Mouse (Mus musculus) midbrain, embryonic 11.5 days (tissue): ENCODE data around the gene Asb18. TPM values are rescaled to one million over a fixed set of nuclear protein-coding genes. Genes with fewer than 3 reads are reported as not detected.

ENCODE experiments used
- ATAC-seq: fragments of 200-750 bp; cut with Nextera tagmentation; 2 replicates; pipeline ENCODE4 v1.8.0; 2017; ENCODE audit warnings: moderate TSS enrichment, moderate library complexity; ENCODE audit not compliant: low FRiP score
- DNase-seq: peaks from one replicate; pipeline ENCODE4 v3.0.0; 2015; ENCODE audit warnings: low spot score; ENCODE audit errors: missing footprints
- H3K27ac ChIP-seq: fragments of 300-500 bp; sonication (generic); 2 replicates; pipeline ENCODE4 v1.5.1; 2014; ENCODE audit warnings: low read depth, low read length
- H3K27me3 ChIP-seq: fragments of 300-500 bp; sonication (generic); 2 replicates; pipeline ENCODE4 v1.6.1; 2014; ENCODE audit warnings: mild to moderate bottlenecking, low read length, moderate library complexity, mixed read lengths; ENCODE audit not compliant: control insufficient read depth, insufficient read depth
- H3K36me3 ChIP-seq: fragments of 300-500 bp; sonication (generic); 2 replicates; pipeline ENCODE4 v1.6.1; 2014; ENCODE audit warnings: mild to moderate bottlenecking, low read length, moderate library complexity, mixed read lengths; ENCODE audit not compliant: control insufficient read depth, insufficient read depth
- H3K4me1 ChIP-seq: fragments of 300-500 bp; sonication (generic); 2 replicates; pipeline ENCODE4 v1.6.1; 2014; ENCODE audit warnings: low read length; ENCODE audit not compliant: control insufficient read depth, insufficient read depth
- H3K4me2 ChIP-seq: fragments of 300-500 bp; sonication (generic); 2 replicates; pipeline ENCODE4 v1.6.1; 2014; ENCODE audit warnings: mild to moderate bottlenecking, moderate library complexity
- H3K4me3 ChIP-seq: fragments of 300-500 bp; sonication (generic); 2 replicates; pipeline ENCODE4 v1.5.1; 2014; ENCODE audit warnings: low read depth, low read length
- H3K9ac ChIP-seq: fragments of 300-500 bp; sonication (generic); 2 replicates; pipeline ENCODE4 v1.6.1; 2014; ENCODE audit warnings: low read length
- H3K9me3 ChIP-seq: fragments of 300-500 bp; sonication (generic); 2 replicates; pipeline ENCODE4 v1.6.1; 2016; ENCODE audit warnings: low read length; ENCODE audit not compliant: control insufficient read depth
- WGBS: fragments of 180-500 bp; shearing (Covaris S2); extraction: QIAGEN DNeasy Blood & Tissue Kit; methylation state at CpG from one replicate; pipeline ENCODE4 v1.1.7; 2014; 5-methylcytosine and 5-hydroxymethylcytosine counted together
- polyA plus RNA-seq: library from polyadenylated mRNA; unstranded; fragments of >200 nt; fragmentation: Nextera tagmentation; extraction: Ambion mirVana; gene quantifications from 2 replicates; pipeline ENCODE4 v1.2.1, GENCODE M21; 2014

Gene Asb18
- polyA plus RNA-seq, 1 experiment from 2014 or later: 0.07 TPM

DNA sequence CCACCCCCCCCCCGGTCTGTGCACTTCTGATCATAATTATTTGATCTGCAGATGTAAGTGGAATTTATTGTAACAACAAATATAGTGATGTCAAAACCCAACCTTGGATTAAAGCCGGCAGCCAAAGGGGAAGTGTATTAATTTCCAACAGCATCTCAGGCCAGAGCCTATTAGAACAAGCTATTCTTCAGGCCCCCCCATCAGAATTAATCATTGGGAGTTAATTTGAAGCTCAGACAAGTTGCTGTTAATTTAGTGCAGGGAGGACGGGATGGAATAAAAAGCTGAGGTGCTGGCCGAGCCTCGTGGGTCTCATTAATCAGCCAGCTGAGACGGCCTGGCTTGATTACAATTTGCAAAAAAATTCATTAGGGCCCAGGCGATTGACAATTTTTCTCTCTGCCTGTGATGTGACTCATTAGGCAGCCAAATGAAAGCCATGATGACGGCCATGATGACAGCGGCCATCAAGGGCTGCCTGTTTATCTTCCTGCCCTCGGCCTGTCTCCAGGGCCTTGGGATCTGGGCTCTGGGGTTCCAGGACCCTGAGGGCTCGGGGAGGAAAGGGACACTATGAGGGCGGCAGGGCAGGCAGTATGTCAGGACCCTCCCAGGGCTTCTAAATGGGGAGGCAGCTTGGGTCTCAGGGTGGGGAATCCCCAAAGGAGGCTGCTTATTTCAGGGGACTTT lies 88.8 kb downstream of the Asb18 start:
- H3K4me1 ChIP-seq: peaks cover 31% of the 10 kb centered on the region
- H3K9me3 ChIP-seq: no peaks in the 10 kb centered on the region
- no peak for ATAC-seq
- WGBS: 10% methylated on average over 12 of the region's 12 CpGs
- no peak overlapping the region for H3K4me2 ChIP-seq
- no peak overlapping the region for H3K9ac ChIP-seq
- H3K4me3 ChIP-seq: no peak overlapping the region
- peaks cover 100% of the 10 kb centered on the region for H3K27me3 ChIP-seq
- no peak overlapping the region for H3K27ac ChIP-seq
- DNase-seq: peak; percentile 90
- no peaks in the 10 kb centered on the region for H3K36me3 ChIP-seq

DNA sequence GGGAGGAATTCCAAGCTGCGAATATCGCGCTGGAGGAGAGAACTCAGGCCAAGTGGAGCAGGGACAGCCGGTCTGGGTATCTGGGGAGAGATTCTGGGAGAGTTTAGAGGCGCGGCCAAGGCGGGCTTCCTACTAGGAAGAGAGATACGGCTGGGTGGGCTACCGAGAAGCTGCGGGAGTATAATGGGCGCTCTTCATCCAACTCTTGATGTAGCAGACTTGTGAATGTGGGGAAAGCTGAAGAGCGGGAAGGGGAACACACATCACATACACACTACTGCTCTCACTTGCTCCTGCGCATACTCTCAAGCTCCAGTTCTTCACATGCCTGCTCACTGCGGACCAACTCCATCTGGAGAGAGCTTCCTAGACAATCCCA lies 90.8 kb downstream of the Asb18 start:
- no peak for ATAC-seq

DNA sequence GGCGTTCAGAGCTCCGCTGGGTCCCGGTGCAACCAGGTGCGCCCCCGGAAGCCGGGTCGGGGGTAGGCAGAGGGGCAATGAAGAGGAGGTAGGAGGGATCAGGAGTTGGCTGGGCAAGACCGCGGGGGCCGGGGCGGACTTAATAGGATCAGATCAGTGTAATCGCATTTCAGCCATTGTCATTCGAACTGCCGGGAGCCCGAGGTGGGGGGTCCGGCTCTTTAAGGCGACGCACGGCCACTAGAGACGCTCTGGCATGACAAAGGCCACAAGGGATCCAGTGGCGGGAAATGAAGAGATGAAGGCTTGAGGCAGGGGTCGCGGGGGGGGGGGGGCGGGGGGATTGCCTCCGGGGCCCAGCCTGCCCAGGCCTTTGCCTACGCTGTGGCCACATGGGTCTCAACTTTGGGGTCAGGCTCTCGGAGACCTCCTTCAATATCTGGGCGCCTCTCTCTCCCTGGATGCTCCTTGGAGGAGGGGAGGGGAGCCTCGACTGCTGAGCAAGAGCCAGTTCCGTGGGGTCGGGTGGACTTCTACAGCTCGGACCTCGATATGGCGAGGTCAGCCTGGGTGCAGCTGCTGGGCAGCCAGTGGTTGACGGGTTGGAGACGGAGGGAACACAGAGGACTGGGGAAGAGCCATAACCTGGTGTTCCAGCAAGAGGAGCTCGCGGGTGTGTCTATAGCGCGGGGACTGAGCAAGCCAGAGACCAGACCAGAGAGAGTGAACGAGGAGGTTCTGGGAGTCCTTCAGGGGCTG lies 91.4 kb downstream of the Asb18 start:
- WGBS: under 1% methylated on average over 38 of the region's 41 CpGs
- DNase-seq (peak; percentile 93), ATAC-seq (peak; percentile 70)
- Histone ChIP-seq H3K36me3 (no peaks in the 10 kb centered on the region), H3K4me2 (peak overlapping the region; percentile 32), H3K27me3 (peaks cover 100% of the 10 kb centered on the region), H3K4me1 (peaks cover 23% of the 10 kb centered on the region), H3K9me3 (peaks cover 3% of the 10 kb centered on the region; the same call in 1 of the 2 replicates), H3K4me3 (0 out of 2 replicates have a peak overlapping the region, but pooled peaks have one; percentile 14), H3K9ac (peak overlapping the region; percentile 30), H3K27ac (no peak overlapping the region)

More for the DNA sequence above, 90.8 kb downstream of the Asb18 start:
- WGBS: 5% methylated on average over 14 of the region's 14 CpGs
- DNase-seq: peak; percentile 92
- H3K27ac ChIP-seq: no peak overlapping the region
- peaks cover 3% of the 10 kb centered on the region; the same call in 1 of the 2 replicates for H3K9me3 ChIP-seq
- H3K4me1 ChIP-seq: peaks cover 23% of the 10 kb centered on the region
- H3K36me3 ChIP-seq: no peaks in the 10 kb centered on the region
- H3K4me3 ChIP-seq: 0 out of 2 replicates have a peak overlapping the region, but pooled peaks have one; percentile 14
- H3K27me3 ChIP-seq: peaks cover 100% of the 10 kb centered on the region
- peak overlapping the region; percentile 30; the same call in 1 of the 2 replicates for H3K9ac ChIP-seq
- peak overlapping the region; percentile 32; the same call in 1 of the 2 replicates for H3K4me2 ChIP-seq

DNA sequence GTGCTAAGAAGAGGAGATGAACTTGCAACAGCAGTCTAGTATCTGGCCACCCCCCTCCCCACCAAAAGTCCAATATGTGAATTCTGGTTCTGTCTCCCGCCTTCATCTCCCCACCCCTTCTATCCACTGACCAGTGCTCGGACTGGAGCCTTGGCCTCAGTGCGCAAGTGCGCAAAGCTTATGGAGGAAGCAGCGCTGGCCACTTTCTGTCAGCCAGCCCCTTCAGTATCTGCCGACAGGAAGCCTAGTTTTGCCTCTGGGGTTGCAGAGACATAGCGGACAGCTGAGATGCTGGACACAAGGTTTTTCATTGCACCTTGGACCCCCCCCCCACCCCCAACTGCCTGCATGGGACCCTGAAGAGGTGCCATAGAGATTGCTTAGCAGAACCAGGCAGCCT lies 92.2 kb downstream of the Asb18 start:
- WGBS: 2% methylated on average over 7 of the region's 7 CpGs

DNA sequence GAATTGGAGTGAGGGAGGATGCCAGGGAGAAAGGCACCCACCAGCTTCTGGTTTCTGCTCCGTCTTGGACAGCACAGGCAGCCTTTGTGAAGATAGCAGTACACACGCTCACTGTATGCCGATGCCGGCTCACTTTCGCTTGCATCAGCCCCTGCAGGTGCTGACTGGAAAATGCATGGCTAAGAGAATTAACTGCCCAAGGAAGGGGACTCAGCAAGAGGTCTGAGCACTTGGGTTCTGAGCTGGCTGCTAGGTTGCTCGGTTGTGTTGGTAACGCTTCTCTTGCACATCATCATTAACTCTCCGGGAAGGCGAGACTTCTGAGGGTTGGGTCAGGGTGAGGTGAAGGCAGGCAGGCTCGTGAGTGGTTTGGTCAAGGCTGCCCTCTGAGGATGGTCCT lies 92.7 kb downstream of the Asb18 start:
- DNase-seq (peak; percentile 92), ATAC-seq (no peak)
- Histone ChIP-seq H3K36me3 (no peaks in the 10 kb centered on the region), H3K9ac (no peak overlapping the region), H3K9me3 (peaks cover 3% of the 10 kb centered on the region; the same call in 1 of the 2 replicates), H3K4me1 (peaks cover 17% of the 10 kb centered on the region), H3K27ac (no peak overlapping the region), H3K27me3 (peaks cover 100% of the 10 kb centered on the region), H3K4me3 (no peak overlapping the region), H3K4me2 (no peak overlapping the region)
- WGBS: 3% methylated on average over 10 of the region's 10 CpGs

More for the DNA sequence above, 92.2 kb downstream of the Asb18 start:
- no peak overlapping the region for H3K9ac ChIP-seq
- H3K4me1 ChIP-seq: peaks cover 22% of the 10 kb centered on the region
- DNase-seq (peak; percentile 93), ATAC-seq (peak; percentile 6; the same call in 1 of the 2 replicates)
- H3K9me3 ChIP-seq: peaks cover 3% of the 10 kb centered on the region; the same call in 1 of the 2 replicates
- H3K4me3 ChIP-seq: no peak overlapping the region
- H3K4me2 ChIP-seq: peak overlapping the region; percentile 32; the same call in 1 of the 2 replicates
- H3K27me3 ChIP-seq: peaks cover 100% of the 10 kb centered on the region
- no peaks in the 10 kb centered on the region for H3K36me3 ChIP-seq
- H3K27ac ChIP-seq: no peak overlapping the region

DNA sequence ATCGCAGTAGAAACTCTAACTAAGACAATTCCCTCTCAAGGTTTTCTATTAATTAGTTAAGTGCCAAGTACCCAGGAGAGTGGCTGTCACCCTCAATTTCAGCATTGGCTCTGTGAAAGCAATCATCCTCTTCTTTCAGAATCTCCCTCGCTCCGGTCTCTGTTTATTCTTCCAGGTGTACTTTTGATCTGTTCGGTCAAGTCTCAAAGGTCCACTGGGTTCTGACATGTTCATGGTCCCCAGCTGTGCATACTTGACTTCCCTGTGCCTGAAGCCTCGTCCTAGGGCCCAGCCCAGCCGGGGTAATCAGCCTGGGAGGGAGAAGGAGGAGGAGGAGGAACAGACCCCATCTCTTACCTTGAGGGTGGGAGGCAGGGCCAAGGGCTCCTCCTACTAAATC lies 95.3 kb downstream of the Asb18 start:
- H3K27me3 ChIP-seq: peaks cover 82% of the 10 kb centered on the region
- no peak overlapping the region for H3K4me3 ChIP-seq
- DNase-seq (no peak), ATAC-seq (no peak)
- WGBS: 83% methylated on average over 6 of the region's 6 CpGs
- no peak overlapping the region for H3K9ac ChIP-seq
- no peaks in the 10 kb centered on the region for H3K36me3 ChIP-seq
- H3K4me1 ChIP-seq: peaks cover 15% of the 10 kb centered on the region
- H3K4me2 ChIP-seq: no peak overlapping the region
- no peak overlapping the region for H3K27ac ChIP-seq
- peaks cover 3% of the 10 kb centered on the region; the same call in 1 of the 2 replicates for H3K9me3 ChIP-seq

DNA sequence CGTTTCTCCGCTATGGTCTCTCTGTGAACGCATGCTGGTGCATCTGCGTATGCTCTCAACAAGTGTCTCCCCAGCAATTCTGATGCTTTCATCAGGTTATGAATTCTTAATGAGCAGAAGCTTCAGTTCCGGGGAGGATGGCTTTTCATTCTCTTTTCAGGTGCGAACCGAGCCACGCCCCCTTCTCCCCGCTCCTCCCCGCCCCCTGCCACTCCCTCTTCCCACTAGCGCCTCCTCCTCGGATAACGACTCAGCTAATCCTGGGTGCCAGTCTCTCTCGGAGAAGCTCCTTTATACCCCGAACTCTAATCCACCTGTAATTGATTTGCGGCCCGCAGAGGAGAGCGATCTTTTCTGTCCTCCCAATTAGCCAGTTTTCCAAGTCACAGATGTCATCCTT lies 96.4 kb downstream of the Asb18 start:
- Histone ChIP-seq H3K27ac (no peak overlapping the region), H3K4me2 (no peak overlapping the region), H3K27me3 (peaks cover 73% of the 10 kb centered on the region), H3K4me1 (peaks cover 7% of the 10 kb centered on the region), H3K36me3 (no peaks in the 10 kb centered on the region), H3K9ac (no peak overlapping the region), H3K9me3 (peaks cover 3% of the 10 kb centered on the region; the same call in 1 of the 2 replicates), H3K4me3 (no peak overlapping the region)
- ATAC-seq (no peak), DNase-seq (no peak)
- WGBS: 15% methylated on average over 18 of the region's 18 CpGs

DNA sequence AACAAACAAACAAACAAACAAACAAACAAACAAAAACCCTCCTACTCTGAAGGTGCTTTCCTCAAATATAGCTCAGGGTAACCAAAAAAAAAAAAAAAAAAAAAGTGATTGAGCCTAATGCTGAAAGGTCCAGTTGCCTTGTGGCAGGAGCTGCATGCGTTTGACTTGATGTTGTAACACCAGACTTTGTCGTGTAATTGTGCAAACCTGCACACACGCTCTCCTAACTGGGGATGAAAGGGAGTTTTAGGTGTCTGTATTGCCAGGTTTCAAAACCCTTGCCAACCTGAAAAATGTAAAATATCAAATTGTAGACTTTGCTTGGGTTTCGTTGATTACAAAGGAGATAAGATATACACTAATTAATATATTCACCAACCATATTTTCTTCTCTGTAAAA lies 100.9 kb downstream of the Asb18 start:
- Histone ChIP-seq H3K4me1 (no peaks in the 10 kb centered on the region), H3K4me3 (no peak overlapping the region), H3K9me3 (no peaks in the 10 kb centered on the region), H3K27ac (no peak overlapping the region), H3K4me2 (no peak overlapping the region), H3K36me3 (no peaks in the 10 kb centered on the region), H3K9ac (no peak overlapping the region), H3K27me3 (peaks cover 36% of the 10 kb centered on the region)
- 77% methylated on average over 4 of the region's 4 CpGs for WGBS
- ATAC-seq: no peak
- DNase-seq: no peak

DNA sequence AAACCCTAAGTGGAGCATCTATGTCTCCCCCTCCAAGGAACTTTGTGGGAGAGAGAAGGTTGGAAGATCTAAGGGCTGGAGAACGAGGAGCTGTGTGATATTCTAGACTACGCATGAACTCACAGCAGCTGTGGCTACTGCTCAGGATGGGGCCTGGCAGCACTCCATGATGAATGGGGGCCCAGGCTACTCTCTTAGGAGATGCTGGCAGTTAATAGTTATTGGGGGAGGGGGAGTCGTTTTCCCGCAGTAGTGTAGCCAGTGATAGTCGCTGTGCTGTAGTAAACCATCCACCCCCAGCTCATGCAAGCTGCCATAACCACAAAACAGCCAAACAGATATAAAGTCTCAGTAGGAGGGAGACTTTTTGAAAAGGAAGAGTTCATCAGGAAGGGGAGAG lies 102.1 kb downstream of the Asb18 start:
- H3K27me3 ChIP-seq: peaks cover 24% of the 10 kb centered on the region
- ATAC-seq (no peak), DNase-seq (no peak)
- WGBS: 56% methylated on average over 5 of the region's 5 CpGs
- no peaks in the 10 kb centered on the region for H3K4me1 ChIP-seq
- H3K4me2 ChIP-seq: no peak overlapping the region
- H3K36me3 ChIP-seq: no peaks in the 10 kb centered on the region
- no peak overlapping the region for H3K4me3 ChIP-seq
- H3K9ac ChIP-seq: no peak overlapping the region
- H3K9me3 ChIP-seq: no peaks in the 10 kb centered on the region
- no peak overlapping the region for H3K27ac ChIP-seq
